Mouse (Mus musculus) cerebellum, adult 11-12 months (tissue): ENCODE data around the gene Gm21488.
"Not testable (repeated sequence)": the region's sequence is repeated elsewhere in the genome, so short reads cannot be mapped to it uniquely, and the experiment has no call there.

ENCODE experiments used
- DNase-seq: peaks from one replicate; pipeline ENCODE4 v3.0.0; 2022

The Gm21488 gene

DNA sequence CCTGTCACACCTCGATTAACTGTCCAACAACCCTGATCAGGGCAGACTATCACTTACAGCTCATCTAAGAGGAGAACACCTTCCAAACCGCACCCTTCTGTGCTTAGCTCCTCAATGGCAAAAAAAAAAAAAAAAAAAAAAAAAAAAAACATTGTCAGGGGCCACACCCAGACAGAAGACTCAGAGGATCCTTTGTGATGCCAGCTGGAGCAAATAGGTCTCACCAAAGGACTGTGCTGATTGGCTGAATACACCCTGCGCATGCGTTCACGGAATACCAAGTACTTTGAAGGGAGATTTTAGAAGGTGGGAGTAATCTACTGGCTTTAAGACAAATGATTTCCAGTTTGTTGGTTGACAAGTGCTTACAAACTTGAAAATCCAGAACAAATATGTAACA lies at the start of gene Gm21488:
Gene Gm21488 (minus strand): TSS at position 101 of the 400 bp plus-strand sequence.
- not testable (repeated sequence) for DNase-seq
